Comparison of ENCODE assay signal across 9 mouse cellular contexts in genomic region chr4:142588418-142589083, GRCm38 (mm10).
A peak's percentile ranks its signal among the peaks of the same experiment; 100 is the strongest.
DNase-seq lines count a peak whose midpoint lies in the region; ATAC-seq and TF ChIP-seq lines count a peak whose summit lies in the region.
"Had no signal": no experiment of that assay in that cellular context is flagged by ENCODE, and none has a peak within 500 bp of the region (broad histone marks: within the 10 kb centered on the region; RNA-seq: fewer than 3 reads in every experiment).

No protein-coding gene starts in this region.

- H3K36me3 ChIP-seq in lung, embryonic 14.5 days (ENCODE audit: insufficient read depth): no peaks in the 10 kb centered on the region
- no peaks in the 10 kb centered on the region for H3K36me3 ChIP-seq in hindbrain, embryonic 12.5 days

- H3K4me3 ChIP-seq in lung, embryonic 14.5 days (ENCODE audit: low read depth, low read length): no peak overlapping the region
- no peak overlapping the region for H3K4me3 ChIP-seq in hindbrain, embryonic 12.5 days

- no peaks in the 10 kb centered on the region for H3K4me1 ChIP-seq in lung, embryonic 14.5 days (ENCODE audit: insufficient read depth)
- peaks cover 23% of the 10 kb centered on the region for H3K4me1 ChIP-seq in hindbrain, embryonic 12.5 days

- 52% methylated on average over 24 of the region's 24 CpGs for WGBS in lung, embryonic 14.5 days
- 48% methylated on average over 24 of the region's 24 CpGs for whole genome bisulfite sequencing in hindbrain, embryonic 12.5 days

- no peaks in the 10 kb centered on the region for H3K27me3 ChIP-seq in lung, embryonic 14.5 days (ENCODE audit: insufficient read depth, low read length)
- no peaks in the 10 kb centered on the region for H3K27me3 ChIP-seq in hindbrain, embryonic 12.5 days

- no peaks in the 10 kb centered on the region for H3K9me3 ChIP-seq in lung, embryonic 14.5 days (ENCODE audit: low read depth, low read length)
- no peaks in the 10 kb centered on the region for H3K9me3 ChIP-seq in hindbrain, embryonic 12.5 days (replicated peaks)

- no peak overlapping the region for H3K27ac ChIP-seq in lung, embryonic 14.5 days (ENCODE audit: low read depth)
- H3K27ac ChIP-seq in hindbrain, embryonic 12.5 days: peak overlapping the region; percentile 80
- H3K27ac ChIP-seq: liver, embryonic 14.5 days had no signal

- TF ChIP-seq CTCF in lung, embryonic 14.5 days (IDR thresholded peaks at IDR 0.05; ENCODE audit: low read depth): no peak

- no peak for ATAC-seq in lung, embryonic 14.5 days (ENCODE audit: insufficient read depth)
- peak; percentile 77 for ATAC-seq in hindbrain, embryonic 12.5 days (ENCODE audit: low FRiP score)

- no peak for DNase-seq in lung, embryonic 14.5 days
- DNase-seq in lung, postnatal 14 days: no peak
- peak; percentile 51 to 60 for DNase-seq in layer of hippocampus, postnatal 14 days (ENCODE audit: low spot score in 2 of 2)
- peak; percentile 52 to 60 for DNase-seq in right cerebral cortex, postnatal 10 days (ENCODE audit: low spot score in 2 of 2)
- DNase-seq in spleen, postnatal 36 days (ENCODE audit: low spot score in 2 of 2): no peak
- DNase-seq in adrenal gland, postnatal 14 days: no peak

- peak overlapping the region; percentile 13; the same call in 1 of the 2 replicates for H3K4me2 ChIP-seq in lung, embryonic 14.5 days
- H3K4me2 ChIP-seq in hindbrain, embryonic 12.5 days (replicated peaks): peak overlapping the region; percentile 37
- H3K4me2 ChIP-seq: heart, embryonic 11.5 days had no signal

- no peak overlapping the region for H3K9ac ChIP-seq in lung, embryonic 14.5 days
- H3K9ac ChIP-seq in hindbrain, embryonic 12.5 days: no peak overlapping the region
- H3K9ac ChIP-seq: liver, embryonic 14.5 days had no signal

Comparison
In these comparisons a context has a peak if more than half of its experiments do, and no peak if none do; other contexts are left out.
1. DNase-seq: peak in layer of hippocampus, postnatal 14 days (2 of 2) and right cerebral cortex, postnatal 10 days (2 of 2); none in lung, embryonic 14.5 days (single experiment), lung, postnatal 14 days (single experiment), spleen, postnatal 36 days (0 of 2) and adrenal gland, postnatal 14 days (single experiment).